8 mouse cellular contexts compared by ENCODE assay signal in genomic region chr6:29215881-29216501, GRCm38 (mm10). TPM values are rescaled to one million over a fixed set of nuclear protein-coding genes. Genes with fewer than 3 reads are reported as not detected.
DNase-seq lines count a peak whose midpoint lies in the region; ATAC-seq and TF ChIP-seq lines count a peak whose summit lies in the region.

TSS of gene Impdh1 (minus strand) at chr6:29216364.

- no peak for TF ChIP-seq CTCF in G1E (IDR thresholded peaks at IDR 0.05; ENCODE audit: low read depth, low read length)

- peaks cover 34% of the 10 kb centered on the region for H3K4me1 ChIP-seq in G1E (ENCODE audit: insufficient read depth, low read depth, low read length)
- peaks cover 40% of the 10 kb centered on the region for H3K4me1 ChIP-seq in forebrain, embryonic 13.5 days

- H3K9ac ChIP-seq in forebrain, embryonic 13.5 days = peak within 1 kb of the TSS; percentile 75

- peak; percentile 77 for DNase-seq in G1E (ENCODE audit: low spot score)
- peak; percentile 43 for DNase-seq in c-Kit-positive CD71-positive TER-119-negative erythroid progenitor cells, embryonic 14.5 days (ENCODE audit: low read depth)
- DNase-seq in heart, postnatal 36 days = peak; percentile 79 to 85
- DNase-seq in layer of hippocampus, adult 8-10 months (ENCODE audit: low spot score in 2 of 2) = no peak
- DNase-seq in lung, postnatal 10 days = peak; percentile 92
- DNase-seq in retina, adult 2 months (ENCODE audit: low read depth, low spot score) = peak; percentile 78
- DNase-seq in urinary bladder, adult 2 months (ENCODE audit: low spot score) = peak; percentile 60

- H3K36me3 ChIP-seq in G1E (replicated peaks) = no peaks in the 10 kb centered on the region
- H3K36me3 ChIP-seq in forebrain, embryonic 13.5 days (ENCODE audit: poor library complexity, severe bottlenecking) = no peaks in the 10 kb centered on the region

- intact Hi-C loops in heart, postnatal 36 days (cut with DNase I) = loop anchor here (2.0 kb wide), 1 partner anchor 25 kb away; no protein-coding TSS in a partner anchor

- ATAC-seq in G1E (ENCODE audit: extremely low read depth, insufficient number of reproducible peaks, low FRiP score, poor library complexity, severe bottlenecking) = peak; percentile 55
- peak; percentile 76 for ATAC-seq in forebrain, embryonic 13.5 days

- 0% methylated on average over 43 of the region's 56 CpGs for WGBS in forebrain, embryonic 13.5 days

- H3K9me3 ChIP-seq in G1E (replicated peaks) = no peaks in the 10 kb centered on the region
- no peaks in the 10 kb centered on the region for H3K9me3 ChIP-seq in forebrain, embryonic 13.5 days (replicated peaks)

- H3K4me3 ChIP-seq in G1E (ENCODE audit: low read depth, low read length) = peak within 1 kb of the TSS; percentile 72
- H3K4me3 ChIP-seq in forebrain, embryonic 13.5 days = peak within 1 kb of the TSS; percentile 70

- H3K27me3 ChIP-seq in G1E (ENCODE audit: insufficient read depth, low read length) = peaks cover 59% of the 10 kb centered on the region
- H3K27me3 ChIP-seq in forebrain, embryonic 13.5 days = peaks cover 28% of the 10 kb centered on the region

- peak within 1 kb of the TSS; percentile 96 for H3K4me2 ChIP-seq in forebrain, embryonic 13.5 days

- H3K27ac ChIP-seq in forebrain, embryonic 13.5 days = no peak within 1 kb of the TSS; the same call in 1 of the 2 replicates

RNA-seq across cellular contexts. Expression of gene Impdh1, which starts in this region (rescaled TPM):
- total RNA-seq in G1E (2014; fragmentation: Nextera tagmentation) = 2.6 and 2.9 TPM in 2 replicates
- 7.2 and 9.2 TPM in 2 replicates for total RNA-seq in G1E (2017)
- polyA plus RNA-seq in G1E (2012) = 40.6 and 55.1 TPM in 2 replicates
- polyA plus RNA-seq in forebrain, embryonic 13.5 days (2015; fragmentation: Nextera tagmentation; extraction: Ambion mirVana) = 37.6 and 39.2 TPM in 2 replicates
- 10 to 100 TPM; 21.5 to 26.3 TPM for total RNA-seq in heart, postnatal 36 days (2021)
- 10 to 100 TPM; 36.4 to 45.0 (median 41.1) TPM for total RNA-seq in layer of hippocampus, adult 8-10 months (2022)
- polyA plus RNA-seq in urinary bladder, adult 2 months (2012; rRNA removed) = 29.6 and 33.9 TPM in 2 replicates

Comparison
In these comparisons a context has a peak if more than half of its experiments do, and no peak if none do; other contexts are left out.
1. DNase-seq: peak in G1E (single experiment), c-Kit-positive CD71-positive TER-119-negative erythroid progenitor cells, embryonic 14.5 days (single experiment), heart, postnatal 36 days (2 of 2), lung, postnatal 10 days (single experiment), retina, adult 2 months (single experiment) and urinary bladder, adult 2 months (single experiment); none in layer of hippocampus, adult 8-10 months (0 of 2).